Mouse (Mus musculus): ENCODE data around the gene Rasgef1a.

Rasgef1a gene

DNA sequence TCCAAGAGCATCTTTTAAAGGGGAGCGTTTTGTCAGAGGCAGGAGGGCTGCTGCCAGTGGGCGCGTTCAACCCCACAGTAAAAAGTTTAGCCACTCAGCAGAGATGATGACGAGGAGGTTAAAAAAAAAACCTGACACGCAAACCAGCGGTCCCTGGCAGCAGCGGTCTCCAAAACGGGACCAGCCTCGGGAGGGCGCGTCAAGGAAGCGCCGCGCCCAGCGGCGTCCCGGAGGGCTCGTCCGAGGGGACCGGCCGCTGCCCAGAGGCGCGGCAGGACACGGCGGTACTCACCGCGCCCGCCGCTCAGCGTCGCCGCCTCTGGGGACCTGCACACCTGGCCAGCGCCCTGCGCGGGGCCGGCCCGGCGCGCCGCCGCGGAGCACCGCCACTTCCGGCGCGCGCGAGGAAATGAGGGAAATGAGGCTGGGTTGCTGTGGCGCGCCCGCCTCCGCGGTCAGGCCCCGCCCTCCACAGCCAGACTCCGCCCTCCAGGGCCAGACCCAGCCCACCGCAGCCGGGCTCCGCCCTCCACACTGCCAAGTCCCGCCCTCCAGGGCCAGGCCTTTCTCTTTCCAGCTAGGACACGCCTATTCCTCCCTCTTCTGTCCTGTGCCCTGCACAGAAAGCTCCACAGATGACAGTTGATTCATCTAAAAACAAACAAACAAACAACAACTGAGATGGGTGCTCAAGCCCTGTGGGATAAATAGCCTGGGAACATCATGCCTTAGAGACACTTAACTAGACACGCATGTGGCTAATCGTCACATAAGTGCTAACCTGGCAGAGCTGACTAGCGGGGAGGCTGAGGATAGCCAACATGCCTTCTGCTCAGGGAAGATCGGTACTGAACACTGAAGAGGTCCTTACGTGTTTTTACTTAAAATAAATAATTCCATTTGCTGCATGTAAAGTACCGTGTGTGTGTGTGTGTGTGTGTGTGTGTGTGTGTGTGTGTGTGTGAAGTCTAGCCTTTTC lies 127.8 kb downstream of the Rasgef1a start, which contains the start of gene Csgalnact2:
Gene Csgalnact2 (minus strand): TSS at position 410 of the 979 bp plus-strand sequence.
- DNase-seq = peak; percentile 95 to 96

DNA sequence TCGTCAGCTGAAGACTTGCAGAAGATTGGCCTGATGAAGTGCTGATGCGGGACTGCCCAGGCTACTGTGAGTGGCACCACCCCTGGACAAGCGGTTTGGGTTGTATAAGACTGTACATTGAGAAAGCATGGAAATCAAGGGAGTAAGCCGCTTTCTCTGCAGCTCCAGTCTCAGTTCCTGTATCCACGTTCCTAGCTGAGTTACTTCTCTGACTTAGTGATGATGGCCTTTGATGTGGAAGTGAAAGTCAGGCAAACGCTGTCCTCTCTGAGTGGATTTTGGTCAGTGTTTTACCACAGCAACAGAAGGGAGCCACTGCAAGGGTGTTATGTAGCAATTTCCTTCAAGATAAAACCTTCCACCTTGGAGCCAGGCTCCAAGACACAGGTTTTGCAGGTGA lies 129.7 kb downstream of the Rasgef1a start:
- no peak for DNase-seq

All from cerebellum, postnatal 25 days (tissue).